Mouse (Mus musculus): ENCODE data around the gene Plgrkt.

Plgrkt gene

GRCm38 (mm10) chr19:29354895-29355877 lies 12.0 kb downstream of the Plgrkt start:
- peak; percentile 93 for DNase-seq (ENCODE audit: low read depth, low spot score)

GRCm38 (mm10) chr19:29350991-29351390 lies 16.2 kb downstream of the Plgrkt start:
- DNase-seq (ENCODE audit: low read depth, low spot score): no peak

- DNase-seq (ENCODE audit: low read depth, low spot score): peak; percentile 23
Observed at GRCm38 (mm10) chr19:29345636-29346035, 21.6 kb downstream of the Plgrkt start.

GRCm38 (mm10) chr19:29344868-29345267 lies 22.3 kb downstream of the Plgrkt start:
- DNase-seq (ENCODE audit: low read depth, low spot score): no peak

- no peak for DNase-seq (ENCODE audit: low read depth, low spot score)
Observed at GRCm38 (mm10) chr19:29342281-29342680, 24.9 kb downstream of the Plgrkt start.

GRCm38 (mm10) chr19:29341029-29341428 lies 26.2 kb downstream of the Plgrkt start:
- no peak for DNase-seq (ENCODE audit: low read depth, low spot score)

- DNase-seq (ENCODE audit: low read depth, low spot score): no peak
Observed at GRCm38 (mm10) chr19:29336624-29337023, 30.6 kb downstream of the Plgrkt start.

- DNase-seq (ENCODE audit: low read depth, low spot score): peak; percentile 51
Observed at GRCm38 (mm10) chr19:29334068-29334745, 33.0 kb downstream of the Plgrkt start, which contains the start of gene Rln1. Gene Rln1 (minus strand): TSS chr19:29334670.

GRCm38 (mm10) chr19:29326822-29327552 lies 40.2 kb downstream of the Plgrkt start:
- no peak for DNase-seq (ENCODE audit: low read depth, low spot score)

- DNase-seq (ENCODE audit: low read depth, low spot score): no peak
Observed at GRCm38 (mm10) chr19:29326396-29326795, 40.8 kb downstream of the Plgrkt start.

- no peak for DNase-seq (ENCODE audit: low read depth, low spot score)
Observed at GRCm38 (mm10) chr19:29325852-29326180, 41.4 kb downstream of the Plgrkt start.

- DNase-seq (ENCODE audit: low read depth, low spot score): peak; percentile 43
Observed at GRCm38 (mm10) chr19:29325053-29325851, 41.9 kb downstream of the Plgrkt start, which contains the start of gene Insl6. Gene Insl6 (minus strand): TSS chr19:29325356.

GRCm38 (mm10) chr19:29323416-29324049 lies 43.7 kb downstream of the Plgrkt start:
- no peak for DNase-seq (ENCODE audit: low read depth, low spot score)

GRCm38 (mm10) chr19:29312661-29313060 lies 54.5 kb downstream of the Plgrkt start:
- peak; percentile 36 for DNase-seq (ENCODE audit: low read depth, low spot score)

GRCm38 (mm10) chr19:29311791-29312190 lies 55.4 kb downstream of the Plgrkt start:
- peak; percentile 73 for DNase-seq (ENCODE audit: low read depth, low spot score)

- DNase-seq (ENCODE audit: low read depth, low spot score): no peak
Observed at GRCm38 (mm10) chr19:29308832-29309231, 58.4 kb downstream of the Plgrkt start.

- DNase-seq (ENCODE audit: low read depth, low spot score): no peak
Observed at GRCm38 (mm10) chr19:29302119-29302518, 65.1 kb downstream of the Plgrkt start.

GRCm38 (mm10) chr19:29300919-29301318 lies 66.3 kb downstream of the Plgrkt start:
- no peak for DNase-seq (ENCODE audit: low read depth, low spot score)

All from brain, adult 2 months (tissue).